Mouse (Mus musculus) left cerebral cortex, adult 9 months (tissue): Measurements from ENCODE around the gene Fem1b.

Source experiments
- DNase-seq, 2 experiments: peaks; one replicate each; pipeline ENCODE4 v3.0.0; 2022; ENCODE audit warnings: low spot score in 2 of 2

Gene Fem1b

GRCm38 (mm10) chr9:62781965-62782364, 29.8 kb downstream of the Fem1b start:
- DNase-seq: no peak

GRCm38 (mm10) chr9:62778721-62779120, 33.0 kb downstream of the Fem1b start:
- DNase-seq: no peak

GRCm38 (mm10) chr9:62777461-62777860, 34.3 kb downstream of the Fem1b start:
- peak in 1 of 2 experiments; percentile 80 for DNase-seq

GRCm38 (mm10) chr9:62775464-62775863, 36.3 kb downstream of the Fem1b start:
- DNase-seq: no peak

- DNase-seq: no peak
Observed at GRCm38 (mm10) chr9:62772746-62773145, 39.0 kb downstream of the Fem1b start.

GRCm38 (mm10) chr9:62768361-62768760, 43.4 kb downstream of the Fem1b start:
- no peak for DNase-seq

- DNase-seq: no peak
Observed at GRCm38 (mm10) chr9:62767464-62767863, 44.3 kb downstream of the Fem1b start.

- peak in 1 of 2 experiments; percentile 54 for DNase-seq
Observed at GRCm38 (mm10) chr9:62765346-62765745, 46.4 kb downstream of the Fem1b start.

- peak in 1 of 2 experiments; percentile 63 for DNase-seq
Observed at GRCm38 (mm10) chr9:62763478-62763877, 48.3 kb downstream of the Fem1b start.

GRCm38 (mm10) chr9:62759601-62760000, 52.1 kb downstream of the Fem1b start:
- no peak for DNase-seq

GRCm38 (mm10) chr9:62758288-62758687, 53.4 kb downstream of the Fem1b start:
- DNase-seq: peak; percentile 82 to 86

- DNase-seq: no peak
Observed at GRCm38 (mm10) chr9:62750381-62750780, 61.4 kb downstream of the Fem1b start.

- DNase-seq: no peak
Observed at GRCm38 (mm10) chr9:62749666-62750065, 62.1 kb downstream of the Fem1b start.

GRCm38 (mm10) chr9:62746646-62747045, 65.1 kb downstream of the Fem1b start:
- DNase-seq: no peak

- no peak for DNase-seq
Observed at GRCm38 (mm10) chr9:62744558-62745275, 67.0 kb downstream of the Fem1b start.
